Mouse (Mus musculus) thymus, postnatal 25 days (tissue): ENCODE data around the gene Shoc2.
"Not testable (repeated sequence)": the region's sequence is repeated elsewhere in the genome, so short reads cannot be mapped to it uniquely, and the experiment has no call there.

ENCODE experiments used
- DNase-seq: peaks from one replicate; pipeline ENCODE4 v3.0.0; 2022

Gene Shoc2

GRCm38 (mm10) chr19:53943802-53944785 is at the start of gene Shoc2, which contains the start of gene Bbip1:
Gene Shoc2, plus strand, starts transcription at chr19:53944306.
Gene Bbip1, minus strand, starts transcription at chr19:53944627.
- DNase-seq: peak; percentile 99

GRCm38 (mm10) chr19:53894538-53895121 is 49.5 kb upstream of the Shoc2 start:
- DNase-seq: peak; percentile 35

- DNase-seq: no peak
Observed at GRCm38 (mm10) chr19:53898046-53898445, 46.1 kb upstream of the Shoc2 start.

- DNase-seq: no peak
Observed at GRCm38 (mm10) chr19:53898498-53898897, 45.6 kb upstream of the Shoc2 start.

GRCm38 (mm10) chr19:53898970-53899900 is 44.9 kb upstream of the Shoc2 start:
- peak; percentile 22 for DNase-seq

- peak; percentile 50 for DNase-seq
Observed at GRCm38 (mm10) chr19:53899941-53900610, 44.0 kb upstream of the Shoc2 start.

GRCm38 (mm10) chr19:53901931-53902738 is 42.0 kb upstream of the Shoc2 start:
- DNase-seq: peak; percentile 61

GRCm38 (mm10) chr19:53902739-53903487 is 41.2 kb upstream of the Shoc2 start:
- DNase-seq: peak; percentile 94

GRCm38 (mm10) chr19:53903507-53904321 is 40.4 kb upstream of the Shoc2 start:
- peak; percentile 76 for DNase-seq

- DNase-seq: no peak
Observed at GRCm38 (mm10) chr19:53904833-53905480, 39.1 kb upstream of the Shoc2 start.

- peak; percentile 24 for DNase-seq
Observed at GRCm38 (mm10) chr19:53906033-53906702, 37.9 kb upstream of the Shoc2 start.

GRCm38 (mm10) chr19:53906703-53907070 is 37.4 kb upstream of the Shoc2 start:
- not testable (repeated sequence) for DNase-seq

- no peak for DNase-seq
Observed at GRCm38 (mm10) chr19:53914950-53915349, 29.2 kb upstream of the Shoc2 start.

GRCm38 (mm10) chr19:53919541-53919940 is 24.6 kb upstream of the Shoc2 start:
- DNase-seq: no peak

- DNase-seq: not testable (repeated sequence)
Observed at GRCm38 (mm10) chr19:53921996-53922395, 22.1 kb upstream of the Shoc2 start.

GRCm38 (mm10) chr19:53925338-53925751 is 18.8 kb upstream of the Shoc2 start:
- DNase-seq: peak; percentile 51

- no peak for DNase-seq
Observed at GRCm38 (mm10) chr19:53926705-53927104, 17.4 kb upstream of the Shoc2 start.

- DNase-seq: no peak
Observed at GRCm38 (mm10) chr19:53929218-53929617, 14.9 kb upstream of the Shoc2 start.
